Mouse (Mus musculus) c-Kit-positive CD71-negative TER-119-negative erythroid progenitor cells, embryonic 14.5 days (primary cell): ENCODE data around the gene Rbm12.

Experiments used
- DNase-seq: peaks from one replicate; pipeline ENCODE4 v3.0.0-alpha.2; 2013; ENCODE audit warnings: low read depth

Gene Rbm12

DNA sequence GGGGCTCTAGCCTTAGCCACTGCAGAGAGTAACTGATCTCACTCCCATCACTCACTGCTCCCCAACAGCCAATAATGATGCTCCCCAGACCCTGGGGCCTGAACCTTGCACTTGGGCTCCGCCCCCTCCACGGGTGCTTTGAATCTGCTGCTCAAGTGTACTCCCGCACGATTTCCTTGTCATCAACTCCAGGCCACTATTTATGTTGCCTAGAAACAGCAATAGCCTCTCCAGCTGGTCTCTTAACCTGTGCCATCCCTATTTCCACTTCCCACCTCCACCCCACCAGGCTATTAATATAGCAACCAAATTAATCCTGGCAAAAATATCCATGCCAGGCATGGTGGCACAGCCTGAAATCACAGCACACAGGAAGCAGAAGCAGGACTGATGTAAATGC lies 32.1 kb downstream of the Rbm12 start:
- no peak for DNase-seq

DNA sequence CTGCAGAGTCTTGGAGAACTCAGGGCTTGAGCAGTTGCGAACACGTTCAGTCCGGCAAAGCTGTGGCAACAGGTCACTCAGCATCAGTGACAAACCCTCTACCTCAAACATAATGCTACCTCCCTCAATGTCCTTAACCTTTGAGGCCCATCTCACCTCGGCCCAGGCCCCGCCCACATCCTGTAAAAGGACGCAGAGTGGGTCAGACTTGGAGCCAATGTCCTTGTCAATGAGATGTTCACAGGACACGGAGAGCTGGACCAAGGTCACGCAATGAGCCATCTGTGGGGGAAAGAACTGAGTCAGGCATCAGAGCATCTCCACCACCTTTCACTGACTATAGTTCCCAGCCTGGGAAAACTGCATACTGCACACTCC lies 32.6 kb downstream of the Rbm12 start:
- no peak for DNase-seq

DNA sequence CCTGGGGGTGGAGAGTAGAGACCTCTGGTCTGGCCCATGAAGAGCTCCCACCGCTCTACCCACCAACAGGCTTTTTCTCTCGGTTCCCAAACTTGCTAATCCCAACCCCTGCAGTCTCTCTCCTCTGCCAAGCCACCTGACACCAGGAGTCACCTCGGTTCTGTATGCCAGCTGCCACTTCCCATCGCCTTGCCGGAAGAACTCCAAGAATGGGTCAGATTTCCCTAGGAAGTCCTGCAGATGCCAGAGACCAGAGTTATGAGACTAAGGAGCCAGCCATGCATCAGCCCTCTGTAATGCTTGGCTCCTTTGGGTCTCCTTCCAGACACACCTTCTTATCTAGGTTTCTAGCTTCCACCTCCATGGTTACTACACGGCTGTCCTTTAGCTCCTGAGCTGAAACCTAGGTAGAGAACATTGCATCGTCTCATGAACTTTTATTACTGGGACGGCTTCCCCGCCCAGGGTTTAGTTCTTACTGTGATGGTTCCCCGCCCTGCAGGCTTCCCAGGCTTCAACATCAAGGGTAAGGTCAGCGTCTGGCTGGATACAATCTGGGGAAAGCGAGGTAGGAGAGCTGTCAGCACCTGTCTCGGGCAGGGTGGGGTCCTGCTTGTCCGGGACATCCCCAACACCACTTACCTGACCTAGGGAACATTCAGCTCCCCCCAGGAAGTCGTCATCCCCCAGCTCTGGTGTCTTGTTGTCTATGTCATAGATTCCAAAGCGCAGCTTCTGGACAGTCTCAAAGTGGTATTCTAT lies 33.2 kb downstream of the Rbm12 start:
- DNase-seq = no peak

DNA sequence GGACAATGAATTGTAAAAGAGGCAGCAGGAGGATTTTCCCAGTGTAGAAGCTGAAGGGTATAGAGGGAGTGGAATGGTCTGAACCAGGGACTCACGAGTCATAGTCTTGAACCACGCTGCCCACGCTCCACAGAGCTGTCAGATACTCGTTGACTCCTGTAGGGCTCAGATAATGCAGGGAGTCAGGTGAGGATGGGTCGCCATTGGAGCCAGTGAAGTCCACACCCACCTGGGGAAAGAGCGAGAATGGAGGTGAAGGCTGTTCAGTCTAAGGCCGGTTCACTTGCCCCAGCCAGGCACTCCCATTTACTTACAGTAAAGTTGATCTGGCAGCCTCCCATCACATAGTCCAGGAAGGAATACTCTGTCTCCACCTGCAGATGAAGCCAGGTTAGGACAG lies 34.3 kb downstream of the Rbm12 start:
- no peak for DNase-seq

DNA sequence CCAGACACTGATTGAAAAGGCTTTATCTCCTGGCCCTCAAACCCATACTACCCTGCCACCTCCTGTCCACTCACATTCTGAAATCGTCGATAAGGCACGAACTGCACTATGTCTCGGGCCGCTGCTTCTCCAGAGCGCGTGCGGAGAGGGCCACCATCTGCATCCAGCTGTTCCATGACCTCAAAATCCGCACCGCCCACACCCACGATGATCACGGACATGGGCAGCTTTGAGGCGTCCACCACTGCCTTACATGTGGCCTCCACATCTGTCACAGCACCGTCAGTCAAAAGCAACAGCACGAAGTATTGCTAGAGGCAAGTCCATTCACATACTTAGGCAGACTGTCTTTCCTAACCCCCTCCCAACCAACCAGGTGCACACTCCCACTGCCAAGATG lies 38.1 kb downstream of the Rbm12 start:
- no peak for DNase-seq

DNA sequence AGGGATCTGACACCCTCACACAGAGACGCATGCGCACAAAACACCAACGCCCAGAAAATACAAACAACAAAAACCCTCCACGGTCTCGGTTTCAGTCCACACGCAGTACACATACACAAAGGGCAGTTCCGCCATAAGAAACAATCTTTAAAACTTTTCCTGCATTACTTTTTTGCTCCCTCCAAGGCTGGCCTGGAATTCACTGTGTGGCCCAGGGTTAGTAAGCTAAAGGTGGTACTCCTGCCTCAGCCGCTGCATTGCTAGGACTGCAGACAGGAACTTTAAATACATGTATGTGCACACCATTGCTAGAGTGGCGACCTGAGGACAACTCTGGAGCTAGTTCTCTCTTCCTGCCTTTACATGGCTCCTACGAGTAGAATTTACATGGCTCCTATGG lies 40.5 kb downstream of the Rbm12 start:
- DNase-seq = no peak

DNA sequence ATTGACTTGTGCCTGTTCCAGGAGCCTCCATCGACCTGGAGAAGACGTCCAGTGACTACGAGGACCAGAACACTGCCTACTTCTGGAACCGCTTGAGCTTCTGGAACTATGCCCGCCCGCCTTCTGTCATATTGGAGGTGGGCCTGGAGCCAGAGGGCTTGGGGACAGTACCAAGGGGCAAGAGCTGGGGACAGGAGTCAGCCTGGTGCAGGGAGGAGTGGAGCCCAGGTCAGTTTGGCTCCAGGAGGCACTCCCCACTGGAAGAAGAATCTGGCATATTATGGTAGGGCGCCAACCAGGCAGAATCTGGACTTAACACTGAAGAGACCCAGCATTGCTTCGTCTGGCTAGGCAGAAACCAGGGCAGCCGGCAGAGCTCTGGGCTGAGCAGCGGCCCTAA lies 43.9 kb downstream of the Rbm12 start:
- no peak for DNase-seq

DNA sequence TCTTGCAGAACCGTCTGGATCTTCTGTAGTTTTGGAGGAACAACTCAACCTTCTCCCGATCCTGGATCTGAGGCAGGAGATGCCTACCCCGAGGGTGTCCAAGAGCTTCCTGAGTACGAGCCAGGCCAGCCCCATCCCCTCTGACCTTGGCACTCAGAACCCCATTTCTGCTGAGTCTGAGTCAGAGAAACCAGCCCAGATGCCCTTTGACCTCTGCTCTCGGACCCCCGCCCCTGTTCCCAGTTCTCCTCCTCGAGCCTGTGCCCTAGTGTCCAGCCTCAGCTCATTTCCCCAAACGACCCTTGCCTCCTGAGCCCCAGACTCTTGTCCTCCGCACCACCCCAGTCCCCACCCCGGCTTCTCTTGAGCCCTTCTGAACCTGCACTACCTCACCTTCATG lies 45.7 kb downstream of the Rbm12 start:
- DNase-seq = no peak

DNA sequence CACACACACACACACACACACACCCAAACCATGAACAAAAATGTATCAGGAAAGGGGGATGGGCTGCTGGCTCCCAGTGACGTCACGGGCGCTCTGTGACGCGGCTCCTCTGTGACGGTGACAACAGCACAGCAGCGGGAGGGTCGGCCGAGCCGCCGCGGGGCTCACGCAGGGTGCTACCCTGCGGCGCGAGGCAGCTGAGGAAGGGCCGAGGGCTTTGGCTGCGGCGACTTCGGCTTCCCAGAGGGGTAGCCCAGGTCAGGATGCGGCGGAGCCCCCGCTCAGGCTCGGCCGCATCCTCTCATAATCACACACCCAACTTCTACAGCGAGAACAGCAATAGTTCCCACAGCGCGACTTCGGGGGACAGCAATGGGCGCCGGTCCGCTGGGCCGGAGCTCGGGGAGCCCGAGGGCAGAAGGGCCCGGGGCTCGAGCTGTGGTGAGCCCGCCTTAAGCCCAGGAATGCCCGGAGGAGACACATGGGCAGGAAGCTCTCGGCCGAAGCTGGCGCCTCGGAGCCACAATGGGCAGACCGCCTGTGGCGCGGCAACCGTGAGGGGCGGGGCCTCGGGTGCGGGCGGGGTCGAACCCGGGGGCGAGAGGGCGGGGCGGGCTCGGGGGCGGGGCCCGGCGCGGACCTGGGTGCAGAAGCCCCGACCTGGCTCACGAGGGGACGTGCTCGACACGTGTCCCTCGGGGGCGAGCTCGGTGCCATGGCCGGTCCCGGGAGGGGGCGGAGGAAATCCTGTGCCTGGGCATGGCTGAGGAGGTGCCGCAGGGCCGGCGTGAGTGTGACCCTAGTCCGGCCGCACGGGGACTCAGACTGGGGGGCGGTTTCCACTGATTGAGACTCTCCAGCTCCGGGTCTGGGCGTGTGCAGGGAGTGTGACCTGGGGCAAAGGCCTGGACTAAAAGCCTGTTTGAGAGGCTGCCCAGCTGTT lies 46.4 kb downstream of the Rbm12 start, which contains the start of gene Spag4:
Gene Spag4, plus strand, starts transcription at position 77 of the 943 bp plus-strand sequence.
- peak; percentile 62 for DNase-seq

DNA sequence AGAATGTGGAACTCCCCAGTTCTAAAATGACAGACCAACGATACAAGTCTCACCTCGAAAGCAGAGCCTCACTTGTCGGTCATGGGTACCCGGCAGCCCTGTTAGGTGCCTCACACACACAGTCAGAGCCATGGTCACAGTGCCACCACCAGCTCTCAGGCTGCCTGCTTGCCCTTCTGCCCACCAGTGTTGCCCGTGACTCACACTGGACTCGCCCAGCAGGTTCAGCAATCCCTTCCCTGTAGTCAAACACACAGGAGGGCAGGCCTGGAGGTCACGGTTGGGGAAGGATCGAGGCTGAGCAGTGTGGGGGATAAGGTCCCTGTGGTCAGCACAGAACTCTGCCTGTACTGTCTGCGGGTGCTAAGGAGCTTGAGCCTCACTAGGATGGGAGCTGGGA lies 59.0 kb downstream of the Rbm12 start, which contains the start of gene Fer1l4:
Gene Fer1l4, minus strand, starts transcription at position 132 of the 400 bp plus-strand sequence.
- DNase-seq = no peak

DNA sequence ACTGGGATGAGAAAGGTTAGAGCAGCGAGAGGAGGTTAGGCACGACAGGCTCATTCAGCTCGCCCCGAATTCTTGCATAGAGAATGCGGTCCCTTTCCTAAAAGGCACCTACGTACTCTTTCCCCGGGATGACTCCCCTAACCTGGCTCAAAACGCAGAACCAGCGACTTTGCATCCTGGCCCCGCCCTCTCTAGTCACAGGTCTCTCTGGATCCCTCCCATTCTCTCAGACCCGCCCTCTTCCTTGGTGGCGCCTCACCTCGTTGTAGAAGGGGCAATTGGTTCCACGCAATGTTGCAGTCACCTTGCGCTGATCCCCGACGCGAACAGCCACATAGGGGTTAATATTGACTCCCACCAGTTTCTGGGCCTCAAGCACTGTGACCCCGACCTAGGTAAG lies 63.8 kb downstream of the Rbm12 start:
- DNase-seq = peak; percentile 18

DNA sequence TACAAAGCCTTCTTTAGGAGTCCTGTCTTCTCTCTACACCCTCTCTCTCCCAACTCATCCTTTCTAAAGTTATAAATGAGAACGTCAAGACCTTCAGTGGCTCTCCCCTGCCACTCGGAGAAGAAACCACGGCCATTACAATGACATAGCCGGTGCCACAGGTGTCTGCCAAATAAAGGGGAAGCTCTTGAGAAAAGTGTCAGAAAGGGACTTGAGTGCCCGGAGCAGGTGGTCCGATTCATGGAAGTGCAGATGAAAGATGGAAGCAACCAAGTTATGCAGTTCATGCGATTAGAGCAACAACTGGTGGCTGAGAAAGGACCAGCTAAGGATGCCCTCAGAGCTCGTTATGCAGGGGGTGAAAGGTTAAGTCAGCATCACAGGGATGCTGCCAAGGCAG lies 68.9 kb downstream of the Rbm12 start:
- no peak for DNase-seq
